Mouse (Mus musculus) urinary bladder, postnatal 36 days (tissue): Measurements from ENCODE around the gene Rex1bd.

Experiments
- DNase-seq, 2 experiments: peaks; one replicate each; pipeline ENCODE4 v3.0.0; 2022; ENCODE audit warnings: low spot score in 2 of 2, mixed read lengths in 1 of 2

Rex1bd gene

GRCm38 (mm10) chr8:70477269-70477982, 29.1 kb downstream of the Rex1bd start:
- DNase-seq, result no peak

- DNase-seq, result peak; percentile 95 to 96
Measured at GRCm38 (mm10) chr8:70476333-70477268, 30.0 kb downstream of the Rex1bd start, which contains the start of gene Klhl26. Gene Klhl26, minus strand, starts transcription at chr8:70476968.

DNA sequence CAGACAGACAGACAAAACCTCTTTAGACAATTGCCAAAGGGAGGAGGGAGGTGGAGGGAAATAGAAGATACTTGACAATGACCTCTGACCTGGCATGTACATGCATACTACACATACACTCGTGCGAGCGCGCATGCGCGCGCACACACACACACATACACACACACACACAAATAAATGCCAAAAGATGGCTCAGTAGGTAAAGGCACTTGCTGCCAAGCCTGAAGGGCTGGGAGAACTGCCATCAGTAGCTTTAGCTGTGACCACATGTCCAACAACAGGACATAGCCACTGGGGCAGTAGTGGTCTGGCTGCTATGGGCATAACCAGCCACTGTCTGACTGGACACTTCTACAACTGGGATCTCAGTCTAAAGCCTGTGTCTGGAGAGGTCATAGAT, 34.7 kb downstream of the Rex1bd start:
- DNase-seq, result no peak

GRCm38 (mm10) chr8:70469938-70470337, 36.6 kb downstream of the Rex1bd start:
- no peak for DNase-seq

DNA sequence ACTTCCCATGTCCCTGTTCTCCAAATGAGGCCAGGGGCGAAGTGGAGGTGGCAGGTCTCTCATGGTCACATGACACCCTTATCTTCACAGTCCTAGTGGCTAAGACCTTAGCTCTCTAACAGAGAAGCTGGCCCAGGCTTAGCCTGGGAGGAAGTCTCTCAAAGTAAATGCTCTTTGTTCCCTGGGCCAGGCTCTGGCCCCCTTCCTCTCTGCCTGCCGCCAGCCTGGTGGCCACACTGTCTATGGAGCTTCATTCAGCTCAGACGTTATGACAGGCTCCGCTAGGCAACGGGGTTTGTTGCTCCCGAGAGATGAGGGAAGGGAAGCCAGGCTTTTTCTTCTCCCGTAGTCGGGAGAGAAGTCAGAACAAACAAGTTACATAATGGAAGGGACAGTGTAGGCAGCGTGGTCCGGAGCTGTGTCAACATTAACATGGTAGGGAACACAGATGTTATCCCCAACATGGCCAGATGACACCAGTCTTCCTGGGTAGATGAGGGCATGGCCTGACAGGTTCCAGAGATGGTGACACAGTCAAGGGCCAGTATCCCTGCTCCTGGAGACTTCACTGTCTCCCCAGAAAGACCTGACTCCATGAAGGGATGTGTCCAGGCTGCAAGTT, 37.1 kb downstream of the Rex1bd start:
- DNase-seq, result no peak

DNA sequence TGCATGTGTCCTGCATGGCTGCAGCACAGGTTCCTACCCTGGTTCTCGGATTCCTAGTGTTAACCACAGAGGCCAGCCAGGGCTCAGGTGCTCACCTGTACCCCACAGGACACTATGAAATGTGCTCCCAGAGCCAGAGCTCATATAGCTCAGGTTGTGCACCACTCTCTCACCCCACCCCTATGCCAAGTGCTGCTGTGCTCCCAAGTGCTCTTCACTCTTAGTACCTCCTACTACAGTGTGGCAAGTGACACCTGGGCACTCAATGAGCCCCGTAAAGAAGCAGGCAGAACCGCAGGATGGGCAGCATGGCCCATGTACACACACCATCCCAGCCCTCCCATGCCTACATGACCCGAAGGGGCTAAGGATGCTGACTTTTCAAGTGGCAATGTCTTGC, 37.8 kb downstream of the Rex1bd start:
- no peak for DNase-seq

DNA sequence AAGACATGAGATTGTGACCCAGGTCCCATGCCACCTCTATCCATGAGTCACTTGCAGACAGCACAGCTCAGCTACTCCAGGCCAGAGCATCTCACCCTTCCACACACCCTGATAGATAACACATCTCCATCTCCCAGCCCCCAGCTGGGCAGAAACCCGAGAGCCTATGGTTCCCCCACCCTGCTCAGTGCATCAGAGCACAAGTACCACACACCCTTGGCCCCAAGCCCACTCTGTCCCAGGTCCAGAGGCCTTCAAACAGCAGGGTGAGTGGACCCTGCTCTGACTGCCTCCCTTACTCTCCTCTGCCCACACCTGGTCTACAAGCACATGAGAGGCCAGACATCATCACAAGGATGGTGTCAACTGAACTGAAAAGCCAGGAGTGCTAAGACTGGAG, 38.6 kb downstream of the Rex1bd start:
- no peak for DNase-seq

GRCm38 (mm10) chr8:70467229-70467725, 39.3 kb downstream of the Rex1bd start:
- no peak for DNase-seq

- DNase-seq, result peak in 1 of 2 experiments; percentile 40
Measured at GRCm38 (mm10) chr8:70466771-70467170, 39.8 kb downstream of the Rex1bd start.

DNA sequence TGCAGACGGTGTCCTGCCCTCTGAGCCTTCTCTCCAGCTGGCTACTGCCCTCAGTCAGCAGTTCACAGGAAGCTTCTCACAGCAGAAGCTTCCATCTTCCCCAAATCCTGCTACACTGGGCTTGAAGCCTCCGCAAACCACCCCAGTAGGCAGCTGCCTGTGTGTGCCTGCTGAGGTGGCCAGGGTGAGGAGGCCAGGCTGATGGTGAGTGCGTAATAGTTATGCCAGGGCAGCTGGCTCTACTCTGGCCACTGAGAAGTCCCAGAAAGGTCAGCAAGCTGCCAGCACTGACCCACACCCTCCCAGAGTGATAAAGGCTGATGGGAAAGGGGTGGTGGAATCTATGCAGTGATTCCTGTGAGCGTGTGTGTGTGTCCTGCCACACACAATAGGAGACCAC, 40.2 kb downstream of the Rex1bd start:
- no peak for DNase-seq

DNA sequence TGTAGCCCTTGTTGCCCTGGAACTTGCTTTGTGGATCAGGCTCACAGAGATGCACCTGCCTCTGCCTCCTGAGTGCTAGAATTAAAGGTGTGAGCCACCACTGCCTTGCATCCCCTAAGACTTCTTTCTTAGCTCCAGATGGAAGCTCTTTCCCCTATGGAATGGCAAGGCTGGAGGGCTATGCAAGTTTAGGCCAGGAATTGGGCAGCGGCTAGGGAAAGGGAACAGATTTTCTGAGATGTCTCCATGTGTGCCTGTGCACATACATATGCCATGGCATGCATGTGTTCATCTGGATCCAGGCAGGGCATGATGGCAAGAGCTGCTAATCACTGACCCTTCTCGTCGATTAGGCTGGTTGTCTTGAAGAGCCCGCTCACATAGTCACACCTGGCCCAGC, 40.9 kb downstream of the Rex1bd start:
- DNase-seq, result no peak

DNA sequence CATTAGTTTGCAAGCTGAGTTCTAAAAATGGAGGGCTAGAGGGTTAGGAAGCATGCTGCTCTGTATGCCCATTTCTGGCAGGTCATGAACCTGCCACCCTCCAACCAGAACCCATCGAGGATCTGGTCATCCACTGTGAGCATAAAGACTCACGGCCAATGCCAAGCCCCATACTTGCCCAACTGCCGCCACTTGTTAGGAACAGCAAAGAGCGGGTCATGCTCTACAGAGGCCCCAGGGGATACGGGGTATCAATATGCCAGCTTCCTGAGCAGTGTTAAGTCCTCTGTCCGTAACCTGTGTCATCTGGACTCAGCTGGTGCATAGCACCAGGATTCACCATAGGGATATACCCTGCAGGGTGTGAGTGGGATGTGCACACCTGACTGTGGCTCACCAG, 42.4 kb downstream of the Rex1bd start:
- no peak for DNase-seq

GRCm38 (mm10) chr8:70463306-70463705, 43.2 kb downstream of the Rex1bd start:
- peak in 1 of 2 experiments; percentile 58 for DNase-seq

- no peak for DNase-seq
Measured at GRCm38 (mm10) chr8:70462516-70462813, 44.1 kb downstream of the Rex1bd start.

DNA sequence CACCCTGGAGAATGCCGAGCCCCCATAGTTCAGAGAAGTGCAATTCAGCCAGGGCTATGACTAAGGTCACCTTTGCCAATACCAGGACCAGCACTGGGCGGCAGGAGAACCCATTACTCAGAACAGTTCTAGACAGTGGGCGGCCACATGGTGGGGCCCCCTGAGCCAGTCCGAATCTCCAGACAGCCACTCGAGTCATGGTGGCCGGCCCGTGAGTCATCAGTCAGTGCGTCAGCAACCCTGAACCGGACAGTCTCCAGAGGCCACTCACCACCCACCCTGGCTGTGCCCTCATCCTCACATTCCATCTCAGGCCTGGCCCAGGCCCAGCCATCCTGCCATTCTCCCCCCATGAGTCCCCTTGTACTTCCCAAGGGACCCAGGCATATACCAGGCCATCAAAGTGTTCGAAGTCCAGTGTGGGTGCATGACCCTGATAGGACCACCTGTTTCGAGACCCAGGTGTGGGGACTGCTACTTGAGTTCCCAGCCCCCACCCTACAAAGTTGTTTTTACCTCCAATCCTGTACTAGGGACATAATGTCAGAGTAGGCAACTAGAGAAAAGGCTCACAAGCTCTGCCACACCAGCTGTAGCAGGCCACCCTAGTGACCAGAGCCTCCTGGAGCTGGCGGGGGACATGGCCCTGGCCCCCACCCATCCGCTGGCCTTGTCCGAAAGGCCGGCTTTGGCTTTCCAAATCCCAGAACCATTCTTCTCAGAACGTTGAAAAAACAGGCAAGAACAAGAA, 44.6 kb downstream of the Rex1bd start:
- DNase-seq, result no peak

- no peak for DNase-seq
Measured at GRCm38 (mm10) chr8:70460606-70461005, 45.9 kb downstream of the Rex1bd start.

DNA sequence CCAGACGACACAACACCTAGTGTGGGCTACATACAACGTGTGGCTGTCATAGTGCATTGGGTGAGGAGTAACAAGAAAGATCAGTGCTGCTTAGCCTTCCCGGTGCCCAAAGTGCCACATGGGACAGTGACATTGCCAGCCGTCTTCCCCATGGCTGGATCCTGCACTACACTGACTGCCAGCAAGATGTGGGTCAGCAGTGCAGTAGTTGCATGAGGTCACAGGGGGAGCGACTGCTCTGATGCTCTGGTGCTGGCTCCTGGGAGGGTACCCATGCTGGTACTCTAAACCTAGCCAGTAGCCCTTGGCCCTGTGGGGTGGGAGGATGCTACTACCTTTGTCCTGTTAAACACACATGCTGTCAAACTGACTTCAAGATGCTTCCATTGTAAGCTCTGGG, 46.4 kb downstream of the Rex1bd start:
- DNase-seq, result no peak

DNA sequence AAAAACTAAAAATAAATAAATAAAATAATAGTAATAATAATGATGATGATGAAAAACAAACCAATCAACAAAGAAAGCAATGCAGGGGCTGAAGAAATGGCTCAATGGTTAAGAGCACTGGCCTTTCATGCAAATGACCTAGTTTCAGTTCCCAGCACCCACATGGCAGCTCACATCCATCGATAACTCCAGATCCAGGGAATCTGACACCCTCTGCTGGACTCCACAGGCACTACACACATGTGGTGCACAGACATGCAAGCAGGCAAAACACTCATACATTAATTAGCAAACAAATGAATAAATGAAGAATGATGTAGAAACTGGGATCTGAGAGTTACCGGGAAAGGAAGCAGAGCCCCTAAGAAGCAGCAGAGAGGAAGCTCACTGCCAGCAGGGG, 46.9 kb downstream of the Rex1bd start:
- no peak for DNase-seq

DNA sequence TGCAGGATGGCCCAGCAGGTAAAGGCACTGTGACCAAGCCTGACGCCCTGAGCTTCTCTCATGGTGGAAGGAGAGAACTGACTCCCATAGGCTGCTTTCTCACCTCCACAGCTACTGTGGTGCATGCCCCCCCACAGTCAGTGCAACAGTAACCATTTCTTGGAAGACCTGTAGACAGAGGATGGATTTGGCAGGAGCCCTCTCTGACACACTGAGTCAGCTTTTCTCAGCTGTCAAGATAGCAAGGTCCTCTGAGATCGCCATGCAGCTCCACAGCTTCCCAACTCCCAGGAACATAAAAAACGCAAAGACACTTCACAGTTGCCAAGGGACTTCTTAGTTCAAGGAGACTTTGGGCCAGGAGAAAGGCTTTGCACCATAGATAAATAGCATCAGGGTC, 48.1 kb downstream of the Rex1bd start:
- DNase-seq, result no peak

DNA sequence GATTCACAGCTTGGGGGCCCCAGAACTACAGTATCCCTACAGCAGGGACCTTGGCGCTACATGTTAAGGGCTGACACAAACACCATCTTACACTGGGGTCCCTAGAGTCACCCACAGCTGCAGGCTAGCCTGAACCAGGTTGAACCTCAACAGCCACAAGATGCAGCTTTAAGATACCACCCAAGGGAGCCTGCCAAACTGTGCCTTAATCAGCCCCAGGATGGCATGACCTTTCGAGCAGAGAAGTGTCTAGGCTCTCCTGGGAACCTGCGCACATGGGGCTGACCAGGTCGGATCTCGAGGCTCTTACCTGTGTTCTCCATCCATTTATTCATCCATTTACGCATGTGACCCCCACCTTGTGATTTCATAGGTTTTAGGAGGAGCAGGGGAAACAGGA, 48.7 kb downstream of the Rex1bd start:
- no peak for DNase-seq

- DNase-seq, result no peak
Measured at GRCm38 (mm10) chr8:70456996-70457395, 49.6 kb downstream of the Rex1bd start.
